Mouse (Mus musculus): ENCODE results near the gene Flrt1.

- TF ChIP-seq CTCF (IDR thresholded peaks at IDR 0.05; ENCODE audit: low read depth, low read length) (peak; percentile 99), EP300 (IDR thresholded peaks at IDR 0.05; ENCODE audit: insufficient read depth, low read depth, low read length) (0 out of 2 replicates have a peak, but pooled peaks have one; percentile 14), POLR2A (IDR thresholded peaks at IDR 0.05; ENCODE audit: insufficient read depth, low read length) (no peak)
Measured at GRCm38 (mm10) chr19:7064571-7064970, 41.0 kb downstream of the Flrt1 start.

Data from ES-Bruce4 (cell line).